Mouse (Mus musculus) spleen, adult 2 months (tissue): Measurements from ENCODE around the gene Mrpl33.

Experiments
- CTCF ChIP-seq: fragments of 200-500 bp; IDR thresholded peaks from 2 replicates; pipeline ENCODE4 v1.5.1; 2011; ENCODE audit warnings: mild to moderate bottlenecking, inconsistent platforms; ENCODE audit not compliant: insufficient read depth, insufficient read length, insufficient replicate concordance; ENCODE audit errors: extremely low read depth
- POLR2A ChIP-seq: fragments of 200-500 bp; IDR thresholded peaks from 2 replicates; pipeline ENCODE4 v1.6.1; 2011; ENCODE audit warnings: low read depth, low read length, inconsistent platforms

DNA sequence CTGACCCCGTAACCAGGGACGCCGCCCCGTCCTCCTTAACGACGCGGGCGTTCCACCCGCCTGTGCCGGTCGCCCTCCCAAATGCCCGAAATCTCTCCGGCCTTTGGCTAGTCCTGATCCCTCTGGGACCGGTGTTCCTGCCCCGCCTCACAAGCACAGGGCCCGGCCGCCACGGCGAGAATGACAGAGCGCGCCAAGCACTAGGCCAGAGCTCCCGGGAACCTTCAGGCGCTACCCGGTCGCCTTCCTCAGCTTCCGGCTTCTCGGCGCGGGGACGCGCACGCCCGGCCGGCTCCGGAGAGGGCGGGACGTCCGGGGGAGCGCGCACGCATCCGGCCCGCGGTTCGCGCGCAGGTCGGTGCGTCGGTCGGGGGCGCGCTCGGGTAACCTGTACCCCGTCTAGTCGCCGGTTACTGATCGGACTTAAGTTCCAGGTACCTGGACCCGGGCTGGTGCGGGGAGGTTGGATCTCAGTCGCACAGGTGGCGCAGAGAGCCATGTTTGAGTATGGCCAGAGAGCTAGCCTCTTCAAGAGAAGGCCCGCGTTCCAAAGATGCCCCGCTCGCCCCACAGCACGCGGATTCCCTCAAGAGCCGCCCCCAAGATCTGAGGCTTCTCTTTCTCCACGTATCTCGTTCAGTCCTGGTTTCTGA is 101.0 kb downstream of the Mrpl33 start, which contains the start of gene Babam2:
- TF ChIP-seq POLR2A (peak; percentile 55), CTCF (no peak)
